Mouse (Mus musculus) neural tube, embryonic 11.5 days (tissue): ENCODE measurements around the gene Tlr9. TPM values are rescaled to one million over a fixed set of nuclear protein-coding genes. Genes with fewer than 3 reads are reported as not detected.

ENCODE experiments used
- ATAC-seq: fragments of 200-750 bp; cut with Nextera tagmentation; 2 replicates; pipeline ENCODE4 v1.8.0; 2017; ENCODE audit warnings: moderate number of reproducible peaks, mild to moderate bottlenecking, moderate TSS enrichment, moderate library complexity; ENCODE audit not compliant: insufficient read depth, low FRiP score, low TSS enrichment
- DNase-seq: peaks from one replicate; pipeline ENCODE4 v3.0.0-alpha.2; 2015; ENCODE audit warnings: low spot score
- H3K27ac ChIP-seq: fragments of 300-500 bp; sonication (generic); 2 replicates; pipeline ENCODE4 v1.5.1; 2014; ENCODE audit warnings: low read depth, mild to moderate bottlenecking, low read length
- H3K27me3 ChIP-seq: fragments of 300-500 bp; sonication (generic); 2 replicates; pipeline ENCODE4 v1.6.1; 2014; ENCODE audit warnings: mild to moderate bottlenecking, low read length, mixed read lengths; ENCODE audit not compliant: control insufficient read depth, insufficient read depth
- H3K36me3 ChIP-seq: fragments of 300-500 bp; sonication (generic); 2 replicates; pipeline ENCODE4 v1.6.1; 2014; ENCODE audit warnings: mild to moderate bottlenecking, low read length, moderate library complexity, mixed read lengths; ENCODE audit not compliant: control insufficient read depth, insufficient read depth
- H3K4me1 ChIP-seq: fragments of 300-500 bp; sonication (generic); 2 replicates; pipeline ENCODE4 v1.6.1; 2014; ENCODE audit warnings: low read length, mixed read lengths; ENCODE audit not compliant: control insufficient read depth, insufficient read depth
- H3K4me2 ChIP-seq: fragments of 300-500 bp; sonication (generic); 2 replicates; pipeline ENCODE4 v1.6.1; 2014; ENCODE audit warnings: low read depth, mild to moderate bottlenecking, moderate library complexity
- H3K4me3 ChIP-seq: fragments of 300-500 bp; sonication (generic); 2 replicates; pipeline ENCODE4 v1.5.1; 2014; ENCODE audit warnings: low read depth, low read length
- H3K9ac ChIP-seq: fragments of 300-500 bp; sonication (generic); 2 replicates; pipeline ENCODE4 v1.6.1; 2014; ENCODE audit warnings: mild to moderate bottlenecking, low read length
- H3K9me3 ChIP-seq: fragments of 300-500 bp; sonication (generic); 2 replicates; pipeline ENCODE4 v1.6.1; 2016; ENCODE audit warnings: low read length; ENCODE audit not compliant: control insufficient read depth
- WGBS: fragments of 180-500 bp; shearing (Covaris S2); extraction: QIAGEN DNeasy Blood & Tissue Kit; methylation state at CpG from one replicate; pipeline ENCODE4 v1.1.7; 2014; 5-methylcytosine and 5-hydroxymethylcytosine counted together
- microRNA counts: library from miRNA; unstranded; fragments of <30 nt; microRNA quantifications from one replicate; lab custom pipeline; 2015
- microRNA-seq: library from miRNA; unstranded; fragments of <30 nt; microRNA quantifications from one replicate; pipeline ENCODE4, GENCODE M21; 2016
- polyA plus RNA-seq: library from polyadenylated mRNA; unstranded; fragments of >200 nt; fragmentation: Nextera tagmentation; extraction: Ambion mirVana; gene quantifications from 2 replicates; pipeline ENCODE4 v1.2.1, GENCODE M21; 2014

The Tlr9 gene
- polyA plus RNA-seq, 1 experiment from 2014 or later = not detected

DNA sequence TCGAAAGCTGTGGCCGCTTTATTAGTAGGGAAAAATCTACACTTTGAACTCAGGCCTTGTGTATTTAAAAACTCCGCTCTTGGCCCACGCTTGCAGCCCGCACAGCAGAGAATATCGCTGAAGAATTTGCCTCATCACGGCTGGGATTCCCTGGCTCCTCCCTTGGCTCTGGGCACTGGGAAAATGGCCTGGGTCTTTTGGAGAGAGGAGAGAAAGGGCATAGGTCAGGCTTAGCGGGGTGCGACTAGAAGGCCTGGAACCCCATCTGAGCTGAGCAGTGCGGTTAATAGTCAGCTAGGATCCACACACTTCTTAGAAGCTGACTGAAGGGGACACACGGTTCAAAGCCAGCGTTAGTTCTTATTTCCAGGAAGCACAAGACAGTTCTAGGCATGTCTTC, 50.9 kb downstream of the Tlr9 start:
- H3K27ac ChIP-seq = no peak overlapping the region

DNA sequence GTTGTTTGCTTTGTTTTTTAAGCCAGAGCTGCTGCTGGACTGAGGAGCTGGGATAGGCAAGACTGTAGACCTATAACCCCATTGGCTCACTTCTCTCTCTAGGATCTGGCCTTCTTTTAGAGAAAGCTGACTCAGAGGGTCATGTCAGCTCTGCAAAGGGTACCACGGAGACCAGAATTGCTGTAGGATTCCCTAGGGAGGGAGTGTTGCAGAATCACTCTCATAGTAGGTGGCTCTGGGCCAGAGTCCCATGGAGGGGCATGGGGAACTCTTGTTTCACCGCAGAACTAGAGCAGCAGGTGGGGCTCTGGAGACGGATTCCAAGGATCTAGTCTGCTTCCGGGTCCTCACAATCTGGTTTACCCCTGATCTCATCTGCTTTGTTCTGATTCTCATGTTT, 51.4 kb downstream of the Tlr9 start:
- Histone ChIP-seq H3K4me1 (no peaks in the 10 kb centered on the region), H3K4me2 (no peak overlapping the region), H3K27ac (no peak overlapping the region), H3K4me3 (no peak overlapping the region), H3K9me3 (no peaks in the 10 kb centered on the region), H3K36me3 (no peaks in the 10 kb centered on the region), H3K27me3 (no peaks in the 10 kb centered on the region), H3K9ac (no peak overlapping the region)
- no peak for DNase-seq
- WGBS = 71% methylated on average over 4 of the region's 4 CpGs
- ATAC-seq = no peak

More for the DNA sequence above, 50.9 kb downstream of the Tlr9 start:
- Histone ChIP-seq H3K27me3 (no peaks in the 10 kb centered on the region), H3K4me2 (no peak overlapping the region), H3K4me3 (no peak overlapping the region), H3K36me3 (no peaks in the 10 kb centered on the region), H3K9me3 (no peaks in the 10 kb centered on the region), H3K9ac (no peak overlapping the region), H3K4me1 (no peaks in the 10 kb centered on the region)
- 87% methylated on average over 12 of the region's 12 CpGs for WGBS
- ATAC-seq (no peak), DNase-seq (no peak)

DNA sequence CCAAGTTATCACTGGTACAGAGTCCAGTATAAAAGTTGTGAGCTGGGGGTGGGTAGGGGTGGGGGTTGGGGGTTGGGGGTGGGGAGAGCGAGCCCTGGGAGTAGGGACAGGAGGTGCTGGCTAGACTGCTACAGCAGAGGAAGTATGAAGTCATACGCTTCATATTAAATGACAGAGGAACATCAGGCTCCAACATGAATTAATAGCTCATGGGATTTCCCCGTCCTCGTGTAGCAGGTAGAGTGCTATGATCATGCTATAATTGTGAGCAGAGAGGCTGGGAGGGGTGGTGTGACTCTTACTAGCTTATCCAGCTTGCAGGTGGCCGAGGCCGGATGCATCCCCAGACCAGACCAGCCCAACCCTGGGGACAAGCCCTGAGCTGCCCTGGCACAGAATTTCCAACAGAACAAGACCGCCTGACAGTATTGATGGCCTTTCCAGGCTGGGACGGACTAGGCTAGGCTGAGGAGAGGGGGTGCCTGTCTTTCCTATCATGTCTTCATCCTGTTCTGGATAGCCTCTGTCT, 52.3 kb downstream of the Tlr9 start:
- H3K27me3 ChIP-seq = no peaks in the 10 kb centered on the region
- ATAC-seq = no peak
- WGBS = 88% methylated on average over 8 of the region's 8 CpGs
- H3K27ac ChIP-seq = no peak overlapping the region
- H3K4me2 ChIP-seq = no peak overlapping the region
- H3K36me3 ChIP-seq = no peaks in the 10 kb centered on the region
- H3K9me3 ChIP-seq = no peaks in the 10 kb centered on the region
- DNase-seq = no peak
- H3K4me3 ChIP-seq = no peak overlapping the region
- H3K4me1 ChIP-seq = no peaks in the 10 kb centered on the region
- no peak overlapping the region for H3K9ac ChIP-seq

DNA sequence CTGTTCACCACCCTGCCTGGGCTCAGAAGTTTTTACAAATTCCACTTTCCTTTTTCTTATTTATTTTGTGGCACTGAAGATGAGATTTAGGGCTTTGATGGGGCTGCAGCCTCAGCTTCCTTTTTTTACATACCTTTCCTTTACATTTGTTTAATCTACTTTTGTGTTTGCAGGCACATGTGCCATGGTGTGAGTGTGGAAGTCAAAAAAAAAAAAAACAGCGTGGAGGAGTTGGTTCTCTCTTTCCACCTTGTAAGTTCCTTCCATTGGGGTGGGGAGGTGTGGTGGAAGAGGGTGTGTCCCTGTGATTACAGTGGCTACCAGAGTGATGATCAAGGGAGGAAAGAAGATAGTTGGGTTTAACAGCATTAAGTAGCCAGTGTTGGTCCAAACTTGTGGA, 53.4 kb downstream of the Tlr9 start:
- 68% methylated on average over 1 of the region's 1 CpGs for WGBS

More for the DNA sequence above, 53.4 kb downstream of the Tlr9 start:
- Histone ChIP-seq H3K4me1 (no peaks in the 10 kb centered on the region; the same call in 1 of the 2 replicates), H3K9me3 (no peaks in the 10 kb centered on the region), H3K4me3 (no peak overlapping the region), H3K27ac (no peak overlapping the region), H3K4me2 (no peak overlapping the region), H3K27me3 (no peaks in the 10 kb centered on the region), H3K36me3 (no peaks in the 10 kb centered on the region), H3K9ac (no peak overlapping the region)
- DNase-seq = no peak
- ATAC-seq = no peak

MicroRNA genes within 50 kb of the gene (microRNA counts, 519-probe panel; counts per million panel counts)
- microRNA mmu-let-7g (lab: Ali Mortazavi, UCI) = 5,514 counts per million, percentile 93 among the panel's probes with 10 or more counts

Small RNA genes lying within 50 kb of the gene (microRNA-seq; reads per million reads assigned to microRNA genes)
- 9,851 reads per million, percentile 96 among the genes with 10 or more reads in this experiment for gene Mirlet7g

Other genes with a start within 250 kb of the Tlr9 start
- 0.13 and 0.14 TPM in 2 replicates for gene Col6a4, start 125.8 kb upstream of the Tlr9 start, polyA plus RNA-seq
- gene Glyctk, start 64.5 kb upstream of the Tlr9 start, polyA plus RNA-seq = 3.1 and 3.4 TPM in 2 replicates
- gene Wdr82, start 51.7 kb upstream of the Tlr9 start, polyA plus RNA-seq = 25.2 and 26.2 TPM in 2 replicates
- 30.3 and 33.4 TPM in 2 replicates for gene Ppm1m, start 22.9 kb upstream of the Tlr9 start, polyA plus RNA-seq
- gene Twf2, start 19.5 kb upstream of the Tlr9 start, polyA plus RNA-seq = 62.1 and 63.9 TPM in 2 replicates
- 89.5 and 89.8 TPM in 2 replicates for gene Alas1, start 26.1 kb downstream of the Tlr9 start, polyA plus RNA-seq
- gene Poc1a, start 58.5 kb downstream of the Tlr9 start, polyA plus RNA-seq = 23.7 and 26.6 TPM in 2 replicates
- gene Dusp7, start 146.0 kb downstream of the Tlr9 start, polyA plus RNA-seq = 28.1 and 28.7 TPM in 2 replicates
- 844 and 856 TPM in 2 replicates for gene Rpl29, start 206.9 kb downstream of the Tlr9 start, polyA plus RNA-seq
- gene Acy1, start 215.7 kb downstream of the Tlr9 start, polyA plus RNA-seq = 32.1 and 33.4 TPM in 2 replicates
- gene Abhd14b, start 224.9 kb downstream of the Tlr9 start, polyA plus RNA-seq = 7.3 and 7.5 TPM in 2 replicates
- 33.9 and 38.6 TPM in 2 replicates for gene Abhd14a, start 225.1 kb downstream of the Tlr9 start, polyA plus RNA-seq
- 267 and 278 TPM in 2 replicates for gene Pcbp4, start 230.7 kb downstream of the Tlr9 start, polyA plus RNA-seq
- gene Gpr62, start 243.3 kb downstream of the Tlr9 start, polyA plus RNA-seq = 0.20 and 0.23 TPM in 2 replicates